Mouse (Mus musculus) brain, embryonic 14.5 days (tissue): ENCODE measurements around the gene S100a2.

ENCODE experiments used
- CTCF ChIP-seq: fragments of 200-500 bp; IDR thresholded peaks from 2 replicates; pipeline ENCODE4 v1.5.1; 2012; ENCODE audit warnings: inconsistent platforms, mild to moderate bottlenecking, moderate library complexity, borderline replicate concordance; ENCODE audit not compliant: insufficient read depth, insufficient read length; ENCODE audit errors: extremely low read depth
- POLR2A ChIP-seq: fragments of 200-500 bp; IDR thresholded peaks from 2 replicates; pipeline ENCODE4 v1.6.1; 2012; ENCODE audit warnings: mild to moderate bottlenecking, inconsistent platforms, borderline replicate concordance; ENCODE audit not compliant: poor library complexity, insufficient read depth, insufficient read length, severe bottlenecking; ENCODE audit errors: extremely low read depth

- TF ChIP-seq CTCF (no peak), POLR2A (no peak)
Measured at GRCm38 (mm10) chr3:90621552-90621951, 31.5 kb downstream of the S100a2 start.
